Comparison of ENCODE assay signal across 13 mouse cellular contexts in genomic region chr2:121612112-121612511, GRCm38 (mm10).
DNase-seq lines count a peak whose midpoint lies in the region; ATAC-seq and TF ChIP-seq lines count a peak whose summit lies in the region.
"Had no signal": no experiment of that assay in that cellular context is flagged by ENCODE, and none has a peak within 500 bp of the region (broad histone marks: within the 10 kb centered on the region; RNA-seq: fewer than 3 reads in every experiment).

No protein-coding gene starts in this region.

- peaks cover 3% of the 10 kb centered on the region; the same call in 1 of the 2 replicates for H3K9me3 ChIP-seq in embryonic facial prominence, embryonic 14.5 days (ENCODE audit: control insufficient read depth, low read length)
- no peaks in the 10 kb centered on the region for H3K9me3 ChIP-seq in embryonic facial prominence, embryonic 10.5 days
- no peaks in the 10 kb centered on the region for H3K9me3 ChIP-seq in neural tube, embryonic 13.5 days
- H3K9me3 ChIP-seq in limb, embryonic 10.5 days (replicated peaks): no peaks in the 10 kb centered on the region
- no peaks in the 10 kb centered on the region for H3K9me3 ChIP-seq in stomach, postnatal 0 days (ENCODE audit: control insufficient read depth, low read length)
- H3K9me3 ChIP-seq: kidney, embryonic 15.5 days; limb, embryonic 13.5 days had no signal

- peak; percentile 58; the same call in 1 of the 2 replicates for ATAC-seq in embryonic facial prominence, embryonic 14.5 days (ENCODE audit: low read depth)
- ATAC-seq in neural tube, embryonic 13.5 days (ENCODE audit: low read depth): peak; percentile 40; the same call in 1 of the 2 replicates
- ATAC-seq in stomach, postnatal 0 days (ENCODE audit: low FRiP score, low TSS enrichment): no peak

- 64% methylated on average over 5 of the region's 5 CpGs for WGBS in embryonic facial prominence, embryonic 14.5 days
- 74% methylated on average over 5 of the region's 5 CpGs for WGBS in embryonic facial prominence, embryonic 10.5 days
- WGBS in neural tube, embryonic 13.5 days: 55% methylated on average over 5 of the region's 5 CpGs
- WGBS in limb, embryonic 10.5 days: 56% methylated on average over 5 of the region's 5 CpGs
- WGBS in stomach, postnatal 0 days: 63% methylated on average over 5 of the region's 5 CpGs

- H3K27me3 ChIP-seq in embryonic facial prominence, embryonic 14.5 days (replicated peaks; ENCODE audit: control insufficient read depth, insufficient read depth, low read length): no peaks in the 10 kb centered on the region
- H3K27me3 ChIP-seq in embryonic facial prominence, embryonic 10.5 days (replicated peaks; ENCODE audit: low read depth, poor library complexity, severe bottlenecking): no peaks in the 10 kb centered on the region
- no peaks in the 10 kb centered on the region for H3K27me3 ChIP-seq in neural tube, embryonic 13.5 days
- no peaks in the 10 kb centered on the region for H3K27me3 ChIP-seq in limb, embryonic 10.5 days (ENCODE audit: low read depth, poor library complexity, severe bottlenecking)
- H3K27me3 ChIP-seq in stomach, postnatal 0 days (ENCODE audit: control insufficient read depth, insufficient read depth, low read length): no peaks in the 10 kb centered on the region
- H3K27me3 ChIP-seq: kidney, embryonic 15.5 days; limb, embryonic 13.5 days had no signal

- H3K4me1 ChIP-seq in embryonic facial prominence, embryonic 14.5 days (ENCODE audit: control insufficient read depth, insufficient read depth, low read length): no peaks in the 10 kb centered on the region
- H3K4me1 ChIP-seq in embryonic facial prominence, embryonic 10.5 days: peaks cover 29% of the 10 kb centered on the region
- H3K4me1 ChIP-seq in neural tube, embryonic 13.5 days (replicated peaks): peaks cover 39% of the 10 kb centered on the region
- H3K4me1 ChIP-seq in limb, embryonic 10.5 days: peaks cover 39% of the 10 kb centered on the region
- no peaks in the 10 kb centered on the region; the same call in 1 of the 2 replicates for H3K4me1 ChIP-seq in stomach, postnatal 0 days (replicated peaks; ENCODE audit: control insufficient read depth, insufficient read depth)

- DNase-seq in embryonic facial prominence, embryonic 14.5 days (ENCODE audit: low spot score): peak; percentile 33
- no peak for DNase-seq in embryonic facial prominence, embryonic 10.5 days (ENCODE audit: low spot score)
- no peak for DNase-seq in neural tube, embryonic 10.5 days (ENCODE audit: extremely low spot score, low spot score)
- DNase-seq in limb, embryonic 10.5 days (ENCODE audit: low spot score): no peak
- no peak for DNase-seq in stomach, postnatal 0 days (ENCODE audit: low spot score)
- DNase-seq in kidney, adult 18-20 months: no peak
- no peak for DNase-seq in kidney, postnatal 4 days
- DNase-seq: adrenal gland, postnatal 25 days; right cerebral cortex, postnatal 25 days; thymus, postnatal 25 days had no signal

- H3K36me3 ChIP-seq in embryonic facial prominence, embryonic 14.5 days (ENCODE audit: control insufficient read depth, insufficient read depth, low read length): no peaks in the 10 kb centered on the region
- no peaks in the 10 kb centered on the region for H3K36me3 ChIP-seq in embryonic facial prominence, embryonic 10.5 days (replicated peaks)
- no peaks in the 10 kb centered on the region for H3K36me3 ChIP-seq in neural tube, embryonic 13.5 days
- H3K36me3 ChIP-seq in limb, embryonic 10.5 days: no peaks in the 10 kb centered on the region
- no peaks in the 10 kb centered on the region for H3K36me3 ChIP-seq in stomach, postnatal 0 days (ENCODE audit: control insufficient read depth, insufficient read depth, low read length)
- H3K36me3 ChIP-seq: kidney, embryonic 15.5 days; limb, embryonic 13.5 days had no signal

- H3K9ac ChIP-seq in embryonic facial prominence, embryonic 14.5 days (ENCODE audit: low read depth, low read length): no peak overlapping the region
- no peak overlapping the region for H3K9ac ChIP-seq in neural tube, embryonic 13.5 days
- no peak overlapping the region for H3K9ac ChIP-seq in stomach, postnatal 0 days (ENCODE audit: low read length)
- H3K9ac ChIP-seq: kidney, embryonic 15.5 days; limb, embryonic 13.5 days had no signal

- no peak for TF ChIP-seq EP300 in stomach, postnatal 0 days (optimal IDR thresholded peaks at IDR 0.05)

- H3K4me2 ChIP-seq in embryonic facial prominence, embryonic 14.5 days (ENCODE audit: low read depth, low read length): no peak overlapping the region
- no peak overlapping the region for H3K4me2 ChIP-seq in neural tube, embryonic 13.5 days
- no peak overlapping the region for H3K4me2 ChIP-seq in stomach, postnatal 0 days (replicated peaks; ENCODE audit: low read depth)
- H3K4me2 ChIP-seq: kidney, embryonic 15.5 days; limb, embryonic 13.5 days had no signal

- no peak overlapping the region for H3K4me3 ChIP-seq in embryonic facial prominence, embryonic 14.5 days (ENCODE audit: low read depth, low read length)
- no peak overlapping the region for H3K4me3 ChIP-seq in embryonic facial prominence, embryonic 10.5 days
- no peak overlapping the region for H3K4me3 ChIP-seq in neural tube, embryonic 13.5 days
- no peak overlapping the region for H3K4me3 ChIP-seq in limb, embryonic 10.5 days
- H3K4me3 ChIP-seq in stomach, postnatal 0 days (ENCODE audit: low read depth, low read length): no peak overlapping the region
- H3K4me3 ChIP-seq: kidney, embryonic 15.5 days; limb, embryonic 13.5 days had no signal

- no peak overlapping the region for H3K27ac ChIP-seq in embryonic facial prominence, embryonic 14.5 days (replicated peaks; ENCODE audit: low read depth, low read length)
- H3K27ac ChIP-seq in embryonic facial prominence, embryonic 10.5 days (replicated peaks): no peak overlapping the region
- peak overlapping the region; percentile 25; the same call in 1 of the 2 replicates for H3K27ac ChIP-seq in neural tube, embryonic 13.5 days (replicated peaks)
- peak overlapping the region; percentile 51 for H3K27ac ChIP-seq in limb, embryonic 10.5 days
- peak overlapping the region; percentile 56 for H3K27ac ChIP-seq in stomach, postnatal 0 days (replicated peaks)
- H3K27ac ChIP-seq: kidney, embryonic 15.5 days; limb, embryonic 13.5 days had no signal

- no peak for TF ChIP-seq CTCF in stomach, postnatal 0 days (IDR thresholded peaks at IDR 0.05; ENCODE audit: low read depth)

Comparison
In these comparisons a context has a peak if more than half of its experiments do, and no peak if none do; other contexts are left out.
1. H3K27ac ChIP-seq: peak in neural tube, embryonic 13.5 days (single experiment), limb, embryonic 10.5 days (single experiment) and stomach, postnatal 0 days (single experiment); none in embryonic facial prominence, embryonic 14.5 days (single experiment) and embryonic facial prominence, embryonic 10.5 days (single experiment).